Mouse (Mus musculus) limb, embryonic 15.5 days (tissue): ENCODE results near the gene Mylk2. TPM values are rescaled to one million over a fixed set of nuclear protein-coding genes. Genes with fewer than 3 reads are reported as not detected.

Source experiments
- ATAC-seq: fragments of 200-750 bp; cut with Nextera tagmentation; 2 replicates; pipeline ENCODE4 v1.8.0; 2017; ENCODE audit warnings: low read depth, moderate TSS enrichment; ENCODE audit not compliant: insufficient number of reproducible peaks, low FRiP score, low TSS enrichment
- H3K27ac ChIP-seq: fragments of 300-500 bp; sonication (generic); 2 replicates; pipeline ENCODE4 v1.5.1; 2015; ENCODE audit warnings: moderate library complexity, mild to moderate bottlenecking, inconsistent platforms
- H3K27me3 ChIP-seq: fragments of 300-500 bp; sonication (generic); 2 replicates; pipeline ENCODE4 v1.6.1; 2015; ENCODE audit warnings: inconsistent platforms
- H3K36me3 ChIP-seq: fragments of 300-500 bp; sonication (generic); 2 replicates; pipeline ENCODE4 v1.6.1; 2015; ENCODE audit warnings: inconsistent platforms
- H3K4me1 ChIP-seq: fragments of 300-500 bp; sonication (generic); 2 replicates; pipeline ENCODE4 v1.6.1; 2015; ENCODE audit warnings: inconsistent platforms
- H3K4me2 ChIP-seq: fragments of 300-500 bp; sonication (generic); 2 replicates; pipeline ENCODE4 v1.6.1; 2015; ENCODE audit warnings: mild to moderate bottlenecking, inconsistent platforms
- H3K4me3 ChIP-seq: fragments of 300-500 bp; sonication (generic); 2 replicates; pipeline ENCODE4 v1.5.1; 2015; ENCODE audit warnings: mild to moderate bottlenecking, inconsistent platforms
- H3K9ac ChIP-seq: fragments of 300-500 bp; sonication (generic); 2 replicates; pipeline ENCODE4 v1.6.1; 2015; ENCODE audit warnings: inconsistent platforms
- H3K9me3 ChIP-seq: fragments of 300-500 bp; sonication (generic); 2 replicates; pipeline ENCODE4 v1.6.1; 2016; ENCODE audit warnings: inconsistent platforms
- WGBS: fragments of 180-500 bp; shearing (Covaris S2); methylation state at CpG from one replicate; pipeline ENCODE4 v1.1.7; 2015; 5-methylcytosine and 5-hydroxymethylcytosine counted together
- polyA plus RNA-seq: library from polyadenylated mRNA; unstranded; fragments of >200 nt; fragmentation: Nextera tagmentation; extraction: Ambion mirVana; gene quantifications from 2 replicates; pipeline ENCODE4 v1.2.1, GENCODE M21; 2015

Mylk2 gene
- polyA plus RNA-seq, 1 experiment from 2014 or later = 0.90 TPM

- 71% methylated on average over 12 of the region's 12 CpGs for WGBS
- peaks cover 11% of the 10 kb centered on the region for H3K4me1 ChIP-seq
- no peak for ATAC-seq
- no peak overlapping the region for H3K4me3 ChIP-seq
- H3K9me3 ChIP-seq = no peaks in the 10 kb centered on the region
- H3K27me3 ChIP-seq = peaks cover 7% of the 10 kb centered on the region; the same call in 1 of the 2 replicates
- H3K9ac ChIP-seq = no peak overlapping the region
- H3K4me2 ChIP-seq = no peak overlapping the region
- H3K27ac ChIP-seq = no peak overlapping the region
- no peaks in the 10 kb centered on the region for H3K36me3 ChIP-seq
These were observed 20.5 kb downstream of the Mylk2 start for GRCm38 (mm10) chr2:152931456-152932160.

GRCm38 (mm10) chr2:152933048-152933447, 21.9 kb downstream of the Mylk2 start, which contains the start of gene Foxs1:
Gene Foxs1, minus strand, starts transcription at chr2:152933208.
- H3K4me2 ChIP-seq = no peak within 1 kb of the TSS
- peaks cover 7% of the 10 kb centered on the region for H3K4me1 ChIP-seq
- H3K36me3 ChIP-seq = no peaks in the 10 kb centered on the region
- H3K9ac ChIP-seq = no peak within 1 kb of the TSS
- peaks cover 7% of the 10 kb centered on the region; the same call in 1 of the 2 replicates for H3K27me3 ChIP-seq
- no peak within 1 kb of the TSS for H3K27ac ChIP-seq
- H3K9me3 ChIP-seq = no peaks in the 10 kb centered on the region
- no peak within 1 kb of the TSS for H3K4me3 ChIP-seq
- ATAC-seq = no peak
- 19% methylated on average over 9 of the region's 9 CpGs for WGBS

- no peaks in the 10 kb centered on the region for H3K9me3 ChIP-seq
- H3K27ac ChIP-seq = no peak overlapping the region
- no peak overlapping the region for H3K9ac ChIP-seq
- no peak overlapping the region for H3K4me2 ChIP-seq
- 28% methylated on average over 5 of the region's 5 CpGs for WGBS
- H3K4me3 ChIP-seq = no peak overlapping the region
- ATAC-seq = no peak
- peaks cover 4% of the 10 kb centered on the region for H3K4me1 ChIP-seq
- H3K27me3 ChIP-seq = peaks cover 7% of the 10 kb centered on the region; the same call in 1 of the 2 replicates
- no peaks in the 10 kb centered on the region for H3K36me3 ChIP-seq
These were observed 22.5 kb downstream of the Mylk2 start for GRCm38 (mm10) chr2:152933614-152934013.

GRCm38 (mm10) chr2:152939846-152940245, 28.7 kb downstream of the Mylk2 start:
- no peak overlapping the region for H3K4me3 ChIP-seq
- no peaks in the 10 kb centered on the region for H3K9me3 ChIP-seq
- no peak overlapping the region for H3K4me2 ChIP-seq
- H3K4me1 ChIP-seq = peaks cover 14% of the 10 kb centered on the region
- H3K36me3 ChIP-seq = no peaks in the 10 kb centered on the region
- 16% methylated on average over 4 of the region's 4 CpGs for WGBS
- ATAC-seq = no peak
- H3K9ac ChIP-seq = no peak overlapping the region
- peaks cover 51% of the 10 kb centered on the region for H3K27me3 ChIP-seq
- no peak overlapping the region for H3K27ac ChIP-seq

- no peak overlapping the region for H3K4me2 ChIP-seq
- H3K27me3 ChIP-seq = peaks cover 61% of the 10 kb centered on the region
- H3K9ac ChIP-seq = no peak overlapping the region
- peaks cover 14% of the 10 kb centered on the region for H3K4me1 ChIP-seq
- ATAC-seq = no peak
- H3K27ac ChIP-seq = no peak overlapping the region
- WGBS = 70% methylated on average over 6 of the region's 6 CpGs
- H3K4me3 ChIP-seq = no peak overlapping the region
- no peaks in the 10 kb centered on the region for H3K36me3 ChIP-seq
- no peaks in the 10 kb centered on the region for H3K9me3 ChIP-seq
These were observed 30.0 kb downstream of the Mylk2 start for GRCm38 (mm10) chr2:152941106-152941505.

- Histone ChIP-seq H3K4me1 (peaks cover 14% of the 10 kb centered on the region), H3K4me3 (no peak overlapping the region), H3K27ac (no peak overlapping the region), H3K9me3 (no peaks in the 10 kb centered on the region), H3K27me3 (peaks cover 62% of the 10 kb centered on the region), H3K9ac (no peak overlapping the region), H3K4me2 (no peak overlapping the region), H3K36me3 (no peaks in the 10 kb centered on the region)
- ATAC-seq = no peak
- WGBS = 18% methylated on average over 7 of the region's 7 CpGs
These were observed 30.6 kb downstream of the Mylk2 start for GRCm38 (mm10) chr2:152941776-152942175.

GRCm38 (mm10) chr2:152942898-152943515, 31.9 kb downstream of the Mylk2 start:
- H3K4me3 ChIP-seq = peak overlapping the region; percentile 42

GRCm38 (mm10) chr2:152943568-152943967, 32.4 kb downstream of the Mylk2 start:
- Histone ChIP-seq H3K9me3 (no peaks in the 10 kb centered on the region), H3K4me2 (peak overlapping the region; percentile 89), H3K27ac (no peak overlapping the region), H3K27me3 (peaks cover 66% of the 10 kb centered on the region), H3K4me3 (peak overlapping the region; percentile 42), H3K9ac (no peak overlapping the region), H3K36me3 (no peaks in the 10 kb centered on the region), H3K4me1 (peaks cover 14% of the 10 kb centered on the region)
- WGBS = 7% methylated on average over 8 of the region's 8 CpGs
- no peak for ATAC-seq

More at GRCm38 (mm10) chr2:152942898-152943515, 31.9 kb downstream of the Mylk2 start:
- no peaks in the 10 kb centered on the region for H3K36me3 ChIP-seq
- H3K4me2 ChIP-seq = peak overlapping the region; percentile 89
- H3K9ac ChIP-seq = no peak overlapping the region
- ATAC-seq = no peak
- H3K27ac ChIP-seq = no peak overlapping the region
- H3K4me1 ChIP-seq = peaks cover 14% of the 10 kb centered on the region
- no peaks in the 10 kb centered on the region for H3K9me3 ChIP-seq
- under 1% methylated on average over 64 of the region's 65 CpGs for WGBS
- peaks cover 62% of the 10 kb centered on the region for H3K27me3 ChIP-seq

GRCm38 (mm10) chr2:152944013-152944412, 32.9 kb downstream of the Mylk2 start:
- no peak overlapping the region for H3K27ac ChIP-seq
- peaks cover 70% of the 10 kb centered on the region for H3K27me3 ChIP-seq
- no peak for ATAC-seq
- H3K9ac ChIP-seq = no peak overlapping the region
- no peak overlapping the region for H3K4me2 ChIP-seq
- peaks cover 14% of the 10 kb centered on the region for H3K4me1 ChIP-seq
- no peak overlapping the region for H3K4me3 ChIP-seq
- H3K36me3 ChIP-seq = no peaks in the 10 kb centered on the region
- 59% methylated on average over 9 of the region's 9 CpGs for WGBS
- H3K9me3 ChIP-seq = no peaks in the 10 kb centered on the region

- Histone ChIP-seq H3K9me3 (no peaks in the 10 kb centered on the region), H3K4me1 (peaks cover 26% of the 10 kb centered on the region), H3K27ac (no peak overlapping the region), H3K9ac (no peak overlapping the region), H3K36me3 (no peaks in the 10 kb centered on the region), H3K4me2 (no peak overlapping the region), H3K4me3 (no peak overlapping the region), H3K27me3 (peaks cover 80% of the 10 kb centered on the region)
- WGBS = 42% methylated on average over 7 of the region's 7 CpGs
- ATAC-seq = no peak
These were observed 35.9 kb downstream of the Mylk2 start for GRCm38 (mm10) chr2:152947098-152947497.

- Histone ChIP-seq H3K27me3 (peaks cover 71% of the 10 kb centered on the region), H3K4me3 (no peak overlapping the region), H3K4me2 (no peak overlapping the region), H3K4me1 (peaks cover 16% of the 10 kb centered on the region), H3K9me3 (no peaks in the 10 kb centered on the region), H3K27ac (no peak overlapping the region), H3K9ac (no peak overlapping the region), H3K36me3 (no peaks in the 10 kb centered on the region)
- no peak for ATAC-seq
- 75% methylated on average over 5 of the region's 5 CpGs for WGBS
These were observed 37.4 kb downstream of the Mylk2 start for GRCm38 (mm10) chr2:152948438-152949020.
